Mouse (Mus musculus) c-Kit-positive CD71-positive TER-119-negative erythroid progenitor cells, embryonic 14.5 days (primary cell): ENCODE results near the gene Calm4.

ENCODE experiments used
- DNase-seq: peaks from one replicate; pipeline ENCODE4 v3.0.0-alpha.2; 2013; ENCODE audit warnings: low read depth

The Calm4 gene

DNA sequence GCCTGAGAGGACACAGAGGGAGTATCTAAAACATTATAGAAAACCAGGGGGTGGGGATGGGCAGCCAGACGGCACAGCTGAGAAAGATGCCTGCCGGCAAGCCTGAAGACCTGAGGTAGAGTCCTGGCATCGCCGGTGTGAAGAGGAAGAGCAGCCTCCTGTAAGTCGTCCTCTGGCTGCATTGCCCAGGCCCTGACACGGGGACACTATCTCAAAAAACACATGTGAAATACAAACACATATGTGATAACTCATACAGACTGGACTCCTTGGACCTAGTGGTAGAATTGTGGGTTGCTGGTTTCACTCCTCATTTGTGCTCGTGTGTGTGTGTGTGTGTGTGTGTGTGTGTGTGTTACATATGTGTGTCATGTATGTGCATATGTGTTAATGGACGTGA lies 23.7 kb downstream of the Calm4 start:
- DNase-seq, result no peak

DNA sequence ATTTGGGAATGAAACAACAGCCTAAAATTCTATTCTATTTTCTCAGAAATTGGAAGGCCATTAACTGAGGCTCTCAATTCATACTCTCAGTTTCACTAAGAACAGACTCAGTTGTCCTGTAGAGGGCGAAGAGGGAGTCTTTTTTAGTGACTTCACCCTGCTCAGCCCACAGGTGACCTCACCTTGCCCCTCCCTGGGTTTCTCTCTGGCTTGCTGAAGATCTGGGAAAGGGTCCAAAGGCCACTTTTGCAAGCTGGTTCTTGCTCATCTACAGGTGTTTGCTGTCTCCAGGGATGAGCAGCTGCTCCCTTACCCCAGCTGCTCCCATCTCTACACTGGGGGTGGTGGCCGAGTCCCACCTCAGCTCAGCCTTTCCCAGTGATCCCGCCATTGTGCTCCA lies 24.8 kb downstream of the Calm4 start:
- DNase-seq, result no peak

GRCm38 (mm10) chr13:3862922-3863580 lies 25.5 kb downstream of the Calm4 start:
- peak; percentile 53 for DNase-seq

GRCm38 (mm10) chr13:3865648-3866354 lies 28.2 kb downstream of the Calm4 start:
- no peak for DNase-seq

DNA sequence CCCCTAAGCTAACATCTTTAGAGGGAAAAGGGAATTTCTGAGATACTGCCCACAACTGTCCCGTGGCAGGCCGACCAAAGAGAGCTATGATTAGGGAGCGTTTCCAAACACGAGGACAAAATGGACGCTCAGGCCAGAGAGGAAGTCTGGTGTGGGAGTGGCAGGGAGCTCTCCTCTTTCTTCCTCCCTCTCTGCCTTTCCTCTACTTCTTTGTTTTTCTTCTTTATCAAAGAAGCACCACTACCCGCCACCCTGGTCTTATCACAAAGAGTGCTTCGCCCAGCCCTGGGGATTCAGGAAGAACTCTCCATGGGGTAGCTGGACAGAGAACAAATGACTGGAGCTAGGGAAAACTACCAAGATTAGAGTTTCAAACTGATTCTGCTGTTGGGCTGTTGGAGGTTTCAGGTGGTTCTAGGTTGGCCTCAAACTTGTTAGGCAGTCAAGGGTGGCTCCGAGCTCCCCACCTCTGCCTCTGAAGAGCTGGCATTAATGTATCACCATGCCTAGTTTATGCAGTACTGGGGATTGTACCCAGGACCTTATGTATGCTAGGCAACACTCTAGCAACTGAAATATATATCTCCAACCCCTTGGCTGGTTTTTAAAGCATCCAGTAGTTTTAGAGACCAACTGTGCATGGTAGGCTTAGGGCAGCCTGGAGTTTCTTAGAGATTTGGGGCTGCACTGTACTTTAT lies 28.9 kb downstream of the Calm4 start:
- no peak for DNase-seq

GRCm38 (mm10) chr13:3867158-3867557 lies 29.6 kb downstream of the Calm4 start:
- peak; percentile 80 for DNase-seq

- no peak for DNase-seq
These were observed 32.3 kb downstream of the Calm4 start for GRCm38 (mm10) chr13:3869901-3870300.

DNA sequence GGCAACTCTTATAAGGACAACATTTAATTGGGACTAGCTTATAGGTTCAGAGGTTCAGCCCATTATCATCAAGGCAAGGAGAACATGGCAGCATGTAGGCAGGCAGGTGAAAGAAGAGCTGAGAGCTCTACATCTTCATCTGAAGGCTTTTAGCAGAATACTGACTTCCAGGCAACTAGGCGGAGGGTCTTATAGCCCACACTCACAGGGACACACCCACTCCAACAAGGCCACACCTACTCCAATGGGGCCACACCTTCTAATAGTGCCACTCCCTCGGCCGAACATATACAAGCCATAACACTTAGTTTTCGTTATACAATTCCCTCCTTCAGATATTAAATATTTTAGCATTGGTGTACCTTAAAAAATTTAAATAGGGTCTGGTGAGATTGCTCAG lies 35.3 kb downstream of the Calm4 start:
- DNase-seq, result no peak

- no peak for DNase-seq
These were observed 38.9 kb downstream of the Calm4 start for GRCm38 (mm10) chr13:3876448-3876847.

- DNase-seq, result no peak
These were observed 39.6 kb downstream of the Calm4 start for GRCm38 (mm10) chr13:3877185-3877584.

GRCm38 (mm10) chr13:3877679-3878220 lies 40.2 kb downstream of the Calm4 start:
- DNase-seq, result no peak

DNA sequence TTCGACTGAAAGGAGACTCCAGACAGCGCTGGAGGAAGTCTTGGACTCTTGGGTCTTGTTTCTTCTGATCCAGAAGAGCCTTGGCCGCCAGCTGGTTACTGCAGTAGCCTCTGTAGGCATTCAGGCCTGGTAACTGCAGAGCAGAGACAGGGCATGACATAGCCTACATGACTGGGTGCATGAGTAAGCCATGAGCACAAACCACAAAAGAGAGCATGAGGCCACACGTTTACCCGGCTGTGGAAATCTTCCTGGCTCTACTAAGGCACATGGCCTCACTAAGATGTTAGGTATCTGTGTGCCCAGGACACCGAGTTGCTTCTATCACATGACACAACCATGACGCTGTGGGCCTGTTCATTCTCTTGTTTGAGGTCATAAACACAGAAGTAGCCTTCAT lies 49.1 kb downstream of the Calm4 start:
- no peak for DNase-seq
